8 mouse cellular contexts compared by ENCODE assay signal in genomic region chr2:126675169-126676121, GRCm38 (mm10). TPM values are rescaled to one million over a fixed set of nuclear protein-coding genes. Genes with fewer than 3 reads are reported as not detected.
DNase-seq lines count a peak whose midpoint lies in the region; ATAC-seq and TF ChIP-seq lines count a peak whose summit lies in the region.

No protein-coding gene starts in this region.

- peak; percentile 94 for ATAC-seq in forebrain, embryonic 14.5 days
- peak; percentile 88 for ATAC-seq in liver, postnatal 0 days
- ATAC-seq in neural tube, embryonic 13.5 days (ENCODE audit: low read depth): peak; percentile 94

- TF ChIP-seq EP300 in liver, postnatal 0 days (IDR thresholded peaks at IDR 0.05; ENCODE audit: low read depth): no peak

- peak overlapping the region; percentile 57 for H3K4me2 ChIP-seq in forebrain, embryonic 14.5 days (ENCODE audit: low read length)
- peak overlapping the region; percentile 84 for H3K4me2 ChIP-seq in liver, postnatal 0 days (ENCODE audit: low read depth, low read length)
- peak overlapping the region; percentile 90 for H3K4me2 ChIP-seq in neural tube, embryonic 13.5 days

- under 1% methylated on average over 96 of the region's 99 CpGs for WGBS in forebrain, embryonic 14.5 days
- WGBS in liver, postnatal 0 days (ENCODE audit: insufficient replicate concordance): 1% methylated on average over 97 of the region's 99 CpGs
- WGBS in neural tube, embryonic 13.5 days: under 1% methylated on average over 98 of the region's 99 CpGs

- H3K27me3 ChIP-seq in forebrain, embryonic 14.5 days (replicated peaks; ENCODE audit: control insufficient read depth, insufficient read depth, low read length): no peaks in the 10 kb centered on the region
- no peaks in the 10 kb centered on the region for H3K27me3 ChIP-seq in liver, postnatal 0 days (ENCODE audit: insufficient read depth, low read length)
- H3K27me3 ChIP-seq in neural tube, embryonic 13.5 days: no peaks in the 10 kb centered on the region

- no peak for TF ChIP-seq CTCF in liver, postnatal 0 days (IDR thresholded peaks at IDR 0.05; ENCODE audit: low read depth)

- H3K27ac ChIP-seq in ES-E14 (ENCODE audit: insufficient read depth, low read depth, low read length, poor library complexity, severe bottlenecking): peak overlapping the region; percentile 99
- H3K27ac ChIP-seq in forebrain, embryonic 14.5 days (ENCODE audit: low read depth, low read length): peak overlapping the region; percentile 100
- H3K27ac ChIP-seq in liver, postnatal 0 days (ENCODE audit: low read depth): peak overlapping the region; percentile 100
- peak overlapping the region; percentile 100 for H3K27ac ChIP-seq in neural tube, embryonic 13.5 days (replicated peaks)

- peaks cover 2 to 3% of the 10 kb centered on the region in 2 experiments; a peak in 2 of 4 replicates for H3K4me1 ChIP-seq in ES-E14 (ENCODE audit: control insufficient read depth in 2 of 2, insufficient read depth in 2 of 2, low read length in 2 of 2, poor library complexity in 1 of 2)
- peaks cover 27% of the 10 kb centered on the region for H3K4me1 ChIP-seq in forebrain, embryonic 14.5 days (ENCODE audit: control insufficient read depth, insufficient read depth, low read length)
- H3K4me1 ChIP-seq in liver, postnatal 0 days (ENCODE audit: insufficient read depth): peaks cover 22% of the 10 kb centered on the region
- H3K4me1 ChIP-seq in neural tube, embryonic 13.5 days (replicated peaks): peaks cover 46% of the 10 kb centered on the region

- peak overlapping the region; percentile 84 to 85 for H3K4me3 ChIP-seq in ES-E14 (ENCODE audit: insufficient read depth in 1 of 2, low read depth in 1 of 2, low read length in 2 of 2, poor library complexity in 1 of 2, severe bottlenecking in 1 of 2)
- H3K4me3 ChIP-seq in forebrain, embryonic 14.5 days (ENCODE audit: low read depth, low read length): peak overlapping the region; percentile 97
- H3K4me3 ChIP-seq in liver, postnatal 0 days (ENCODE audit: low read depth, low read length): peak overlapping the region; percentile 85
- H3K4me3 ChIP-seq in neural tube, embryonic 13.5 days: peak overlapping the region; percentile 99

- H3K36me3 ChIP-seq in ES-E14 (ENCODE audit: control insufficient read depth, insufficient read depth, low read length, poor library complexity, severe bottlenecking): no peaks in the 10 kb centered on the region
- H3K36me3 ChIP-seq in forebrain, embryonic 14.5 days (ENCODE audit: control insufficient read depth, insufficient read depth, low read length): peaks cover 3% of the 10 kb centered on the region; the same call in 1 of the 2 replicates
- no peaks in the 10 kb centered on the region for H3K36me3 ChIP-seq in liver, postnatal 0 days (replicated peaks; ENCODE audit: insufficient read depth, low read length)
- H3K36me3 ChIP-seq in neural tube, embryonic 13.5 days: peaks cover 12% of the 10 kb centered on the region

- in situ Hi-C loops in ES-E14 (cut with MboI; ENCODE audit: low sequenced_read_pairs in 2 of 2, unreplicated experiment in 2 of 2): no loop called here

- DNase-seq in ES-E14 (ENCODE audit: low read depth, low spot score): peak; percentile 65
- peak; percentile 85 for DNase-seq in cerebellum, adult 11 months
- peak; percentile 94 for DNase-seq in forebrain, embryonic 14.5 days (ENCODE audit: low spot score)
- peak; percentile 89 to 90 for DNase-seq in heart, postnatal 14 days
- DNase-seq in layer of hippocampus, adult 11-12 months (ENCODE audit: low spot score): peak; percentile 84
- peak; percentile 90 for DNase-seq in liver, postnatal 0 days
- peak; percentile 93 for DNase-seq in telencephalon, adult 2 months (ENCODE audit: low read depth, low spot score)

- peak overlapping the region; percentile 99 for H3K9ac ChIP-seq in ES-E14 (ENCODE audit: insufficient read depth, low read depth, low read length, poor library complexity, severe bottlenecking)
- peak overlapping the region; percentile 99 for H3K9ac ChIP-seq in forebrain, embryonic 14.5 days (ENCODE audit: low read length)
- H3K9ac ChIP-seq in liver, postnatal 0 days (replicated peaks): peak overlapping the region; percentile 99
- H3K9ac ChIP-seq in neural tube, embryonic 13.5 days: peak overlapping the region; percentile 99

- intact Hi-C loops in heart, postnatal 14 days (cut with DNase I): loop anchor here (2.0 kb wide), 1 partner anchor 31 kb away; the partner anchor contains the start of gene Usp8

- no peaks in the 10 kb centered on the region for H3K9me3 ChIP-seq in ES-E14 (ENCODE audit: control insufficient read depth, insufficient read depth, low read depth, low read length)
- no peaks in the 10 kb centered on the region; the same call in 1 of the 2 replicates for H3K9me3 ChIP-seq in forebrain, embryonic 14.5 days (replicated peaks; ENCODE audit: control insufficient read depth, low read length)
- no peaks in the 10 kb centered on the region for H3K9me3 ChIP-seq in liver, postnatal 0 days (ENCODE audit: low read length)
- peaks cover 3% of the 10 kb centered on the region; the same call in 1 of the 2 replicates for H3K9me3 ChIP-seq in neural tube, embryonic 13.5 days

TF ChIP-seq in ES-E14, 5 proteins besides CTCF, POLR2A, EP300 and RAD21:
- TF ChIP-seq HCFC1 (IDR thresholded peaks at IDR 0.05; ENCODE audit: borderline replicate concordance, insufficient read depth, low read length) (peak; percentile 47), MAFK (IDR thresholded peaks at IDR 0.05; ENCODE audit: insufficient read depth, low read depth, low read length) (no peak), CHD2 (IDR thresholded peaks at IDR 0.05; ENCODE audit: low read depth, low read length) (no peak)

RNA-seq across cellular contexts. Expression of gene Gabpb1, which starts 0.7 kb away (rescaled TPM):
- 19.0 and 21.8 TPM in 2 replicates for total RNA-seq in ES-E14 (2012; rRNA removed)
- 60.3 and 63.9 TPM in 2 replicates for polyA plus RNA-seq in forebrain, embryonic 14.5 days (2014; fragmentation: Nextera tagmentation; extraction: Ambion mirVana)
- 10 to 100 TPM; 14.2 to 17.4 TPM for total RNA-seq in heart, postnatal 14 days (2021)
- polyA plus RNA-seq in liver, postnatal 0 days (2015; fragmentation: Nextera tagmentation; extraction: Ambion mirVana): 12.6 and 13.2 TPM in 2 replicates
- polyA plus RNA-seq in neural tube, embryonic 13.5 days (2015; fragmentation: Nextera tagmentation; extraction: Ambion mirVana): 47.9 and 55.3 TPM in 2 replicates

RNA-seq across cellular contexts. Expression of gene Usp8, which starts 31.7 kb away (rescaled TPM):
- 30.5 and 34.6 TPM in 2 replicates for total RNA-seq in ES-E14 (2012; rRNA removed)
- 27.8 and 28.8 TPM in 2 replicates for polyA plus RNA-seq in forebrain, embryonic 14.5 days (2014; fragmentation: Nextera tagmentation; extraction: Ambion mirVana)
- 10 to 100 TPM; 29.3 to 31.9 TPM for total RNA-seq in heart, postnatal 14 days (2021)
- 11.2 and 12.9 TPM in 2 replicates for polyA plus RNA-seq in liver, postnatal 0 days (2015; fragmentation: Nextera tagmentation; extraction: Ambion mirVana)
- polyA plus RNA-seq in neural tube, embryonic 13.5 days (2015; fragmentation: Nextera tagmentation; extraction: Ambion mirVana): 31.5 and 35.7 TPM in 2 replicates

RNA-seq across cellular contexts. Expression of gene Hdc, which starts 56.3 kb away (rescaled TPM):
- total RNA-seq in ES-E14 (2012; rRNA removed): 1.4 and 1.7 TPM in 2 replicates
- polyA plus RNA-seq in forebrain, embryonic 14.5 days (2014; fragmentation: Nextera tagmentation; extraction: Ambion mirVana): 1.1 and 1.6 TPM in 2 replicates
- total RNA-seq in heart, postnatal 14 days (2021): 1 to 10 TPM; 2.6 to 3.2 TPM
- polyA plus RNA-seq in liver, postnatal 0 days (2015; fragmentation: Nextera tagmentation; extraction: Ambion mirVana): 4.5 and 6.0 TPM in 2 replicates
- polyA plus RNA-seq in neural tube, embryonic 13.5 days (2015; fragmentation: Nextera tagmentation; extraction: Ambion mirVana): 0.15 and 0.58 TPM in 2 replicates

Comparison
In these comparisons a context has a peak if more than half of its experiments do, and no peak if none do; other contexts are left out.
1. Peak in every context shown above with its lines: DNase-seq, ATAC-seq, H3K4me3 ChIP-seq and H3K27ac ChIP-seq.